Mouse (Mus musculus): ENCODE results near the gene Vgll3. TPM values are rescaled to one million over a fixed set of nuclear protein-coding genes. Genes with fewer than 3 reads are reported as not detected.

The Vgll3 gene
- polyA plus RNA-seq, 1 experiment = 3.4 TPM

- H3K4me1 ChIP-seq (ENCODE audit: control insufficient read depth, insufficient read depth, insufficient read length) = no peaks in the 10 kb centered on the region
- H3K27ac ChIP-seq (ENCODE audit: insufficient read depth, low read length) = no peak overlapping the region
- no peaks in the 10 kb centered on the region for H3K27me3 ChIP-seq (ENCODE audit: control insufficient read depth, insufficient read depth, low read length)
- DNase-seq (ENCODE audit: low read depth in 1 of 2, low spot score in 2 of 2) = no peak
- H3K4me3 ChIP-seq (ENCODE audit: extremely low read depth, insufficient read depth, insufficient read length) = no peak overlapping the region
- no peaks in the 10 kb centered on the region for H3K36me3 ChIP-seq (ENCODE audit: control insufficient read depth, insufficient read depth, low read length)
- WGBS = 85% methylated on average over 4 of the region's 4 CpGs
- TF ChIP-seq POLR2A (IDR thresholded peaks at IDR 0.05; ENCODE audit: low read depth, low read length) (no peak), CTCF (IDR thresholded peaks at IDR 0.05; ENCODE audit: extremely low read depth, insufficient read depth, insufficient read length, insufficient replicate concordance) (no peak)
These were observed 73.9 kb downstream of the Vgll3 start for GRCm38 (mm10) chr16:65888940-65889339.
